ENCODE assay signal across 22 mouse cellular contexts in the genomic region with DNA sequence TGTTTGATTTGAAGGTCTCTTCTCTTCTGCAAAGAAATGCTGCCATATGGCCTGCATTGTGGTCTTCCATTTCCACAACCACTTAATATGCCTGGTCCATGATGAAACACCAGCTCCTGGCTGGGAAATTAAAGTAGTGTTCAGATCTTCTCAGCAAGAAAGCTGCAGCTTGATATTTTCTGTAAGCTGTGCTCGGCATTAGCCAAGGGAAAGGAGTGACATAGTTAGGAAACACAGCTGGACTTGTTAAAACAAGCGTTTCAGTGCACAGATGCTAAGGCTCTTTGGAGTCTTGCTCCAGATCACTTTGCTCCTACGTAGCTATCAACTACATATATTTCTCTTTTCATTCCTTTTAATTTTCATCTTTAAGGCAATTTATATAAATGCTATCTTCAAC.
"Had no signal": no experiment of that assay in that cellular context is flagged by ENCODE, and none has a peak within 500 bp of the region (broad histone marks: within the 10 kb centered on the region; RNA-seq: fewer than 3 reads in every experiment).

No protein-coding gene starts in this region.

- H3K27me3 ChIP-seq: intestine, embryonic 15.5 days; kidney, embryonic 15.5 days; limb, embryonic 13.5 days; liver, embryonic 12.5 days; liver, embryonic 15.5 days; midbrain, embryonic 12.5 days; midbrain, embryonic 15.5 days; neural tube, embryonic 12.5 days; neural tube, embryonic 15.5 days had no signal

- H3K9me3 ChIP-seq: intestine, embryonic 15.5 days; kidney, embryonic 15.5 days; limb, embryonic 10.5 days; limb, embryonic 13.5 days; liver, embryonic 12.5 days; liver, embryonic 15.5 days; midbrain, embryonic 12.5 days; midbrain, embryonic 15.5 days; neural tube, embryonic 12.5 days; neural tube, embryonic 15.5 days had no signal

- H3K4me1 ChIP-seq: intestine, embryonic 15.5 days; kidney, embryonic 15.5 days; limb, embryonic 10.5 days; limb, embryonic 13.5 days; liver, embryonic 12.5 days; liver, embryonic 15.5 days; midbrain, embryonic 12.5 days; midbrain, embryonic 15.5 days; neural tube, embryonic 12.5 days; neural tube, embryonic 15.5 days had no signal

- H3K9ac ChIP-seq: intestine, embryonic 15.5 days; kidney, embryonic 15.5 days; limb, embryonic 13.5 days; liver, embryonic 12.5 days; liver, embryonic 15.5 days; midbrain, embryonic 12.5 days; midbrain, embryonic 15.5 days; neural tube, embryonic 12.5 days; neural tube, embryonic 15.5 days had no signal

- H3K36me3 ChIP-seq: intestine, embryonic 15.5 days; kidney, embryonic 15.5 days; limb, embryonic 10.5 days; limb, embryonic 13.5 days; liver, embryonic 12.5 days; liver, embryonic 15.5 days; midbrain, embryonic 12.5 days; midbrain, embryonic 15.5 days; neural tube, embryonic 12.5 days; neural tube, embryonic 15.5 days had no signal

- H3K27ac ChIP-seq: intestine, embryonic 15.5 days; kidney, embryonic 15.5 days; limb, embryonic 10.5 days; limb, embryonic 13.5 days; liver, embryonic 12.5 days; liver, embryonic 15.5 days; macrophage; midbrain, embryonic 12.5 days; midbrain, embryonic 15.5 days; neural tube, embryonic 12.5 days; neural tube, embryonic 15.5 days; stomach, postnatal 0 days had no signal

- H3K4me3 ChIP-seq: intestine, embryonic 15.5 days; kidney, embryonic 15.5 days; limb, embryonic 10.5 days; limb, embryonic 13.5 days; liver, embryonic 12.5 days; liver, embryonic 15.5 days; midbrain, embryonic 12.5 days; midbrain, embryonic 15.5 days; neural tube, embryonic 12.5 days; neural tube, embryonic 15.5 days had no signal

- H3K4me2 ChIP-seq: intestine, embryonic 15.5 days; kidney, embryonic 15.5 days; limb, embryonic 13.5 days; liver, embryonic 12.5 days; liver, embryonic 15.5 days; midbrain, embryonic 12.5 days; midbrain, embryonic 15.5 days; neural tube, embryonic 12.5 days; neural tube, embryonic 15.5 days had no signal

- ATAC-seq: intestine, embryonic 15.5 days; liver, embryonic 12.5 days; midbrain, embryonic 15.5 days had no signal

- DNase-seq: kidney, adult 11 months; kidney, adult 8-10 months; kidney, postnatal 10 days; kidney, postnatal 36 days; liver; lung, postnatal 10 days; right cerebral cortex, adult 18-20 months; right cerebral cortex, postnatal 14 days; right cerebral cortex, postnatal 4 days; thymus, postnatal 25 days had no signal
